Mouse (Mus musculus): ENCODE results near the gene Dntt.

GRCm38 (mm10) chr19:40990781-40991343 lies 38.2 kb upstream of the Dntt start:
- TF ChIP-seq CTCF (IDR thresholded peaks at IDR 0.05; ENCODE audit: extremely low read depth, insufficient read depth, low read length) (no peak), POLR2A (IDR thresholded peaks at IDR 0.05; ENCODE audit: extremely low read depth, insufficient read depth, low read length) (no peak)

Data from cortical plate, adult 2 months (tissue).